Mouse (Mus musculus): ENCODE measurements at regions not wholly inside any gene's neighbourhood (a gene's known extent, or its start where the extent isn't known, plus 50 kb on each side); places are given as distances from the start of the nearest gene placed in this dataset.

- DNase-seq (ENCODE audit: low read depth, low spot score): no peak
Measured at GRCm38 (mm10) chr7:135986021-135986420, 269.9 kb upstream of the Mki67 start.

- no peak for DNase-seq (ENCODE audit: low read depth, low spot score)
Measured at GRCm38 (mm10) chr7:135990321-135990720, 274.2 kb upstream of the Mki67 start.

DNA sequence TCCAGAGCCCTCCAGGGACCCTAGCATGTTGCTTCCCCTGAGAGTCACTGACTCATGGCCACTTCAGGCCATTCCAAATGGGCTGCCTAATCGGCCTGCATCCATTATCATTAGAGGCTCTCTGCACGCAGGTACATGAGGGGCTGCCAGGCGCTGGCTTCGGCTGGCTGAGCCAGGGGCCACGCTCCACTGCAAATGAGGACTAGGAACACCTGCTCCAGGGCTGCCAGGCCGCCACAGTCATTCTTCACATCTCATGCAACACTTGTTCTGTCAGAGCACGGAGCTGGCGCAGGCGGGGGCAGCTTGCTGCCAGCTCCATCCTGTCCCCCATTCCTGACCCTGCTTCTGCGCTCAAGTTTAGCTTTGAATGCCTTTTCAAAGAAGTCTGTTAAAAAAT, 280.7 kb upstream of the Mki67 start:
- no peak for DNase-seq (ENCODE audit: low read depth, low spot score)

GRCm38 (mm10) chr7:135997640-135998039, 281.5 kb upstream of the Mki67 start:
- DNase-seq (ENCODE audit: low read depth, low spot score): no peak

- no peak for DNase-seq (ENCODE audit: low read depth, low spot score)
Measured at GRCm38 (mm10) chr7:136002382-136002781, 286.2 kb upstream of the Mki67 start.

- DNase-seq (ENCODE audit: low read depth, low spot score): no peak
Measured at GRCm38 (mm10) chr7:136003291-136003690, 287.1 kb upstream of the Mki67 start.

- DNase-seq (ENCODE audit: low read depth, low spot score): no peak
Measured at GRCm38 (mm10) chr7:136007796-136008455, 291.8 kb upstream of the Mki67 start.

DNA sequence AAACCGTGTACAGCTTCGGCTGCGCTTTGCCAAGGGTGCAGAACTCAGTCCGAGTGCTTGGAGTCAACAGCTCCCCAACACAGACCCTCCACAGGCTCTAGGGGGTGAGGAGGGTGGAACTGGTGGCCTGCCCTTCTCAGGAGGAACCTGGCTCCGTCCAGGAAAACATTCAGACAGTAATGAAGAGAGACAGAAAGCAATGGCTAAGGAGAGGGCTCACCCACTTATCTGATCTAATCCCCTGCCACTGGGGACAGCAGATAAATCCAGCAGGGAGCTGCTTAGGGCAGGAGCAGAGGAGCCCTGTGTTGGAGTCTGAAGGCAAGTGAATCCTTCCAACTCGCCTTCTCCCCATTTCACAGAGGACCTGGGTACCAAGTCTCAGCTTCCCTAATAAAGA, 292.3 kb upstream of the Mki67 start:
- DNase-seq (ENCODE audit: low read depth, low spot score): no peak

DNA sequence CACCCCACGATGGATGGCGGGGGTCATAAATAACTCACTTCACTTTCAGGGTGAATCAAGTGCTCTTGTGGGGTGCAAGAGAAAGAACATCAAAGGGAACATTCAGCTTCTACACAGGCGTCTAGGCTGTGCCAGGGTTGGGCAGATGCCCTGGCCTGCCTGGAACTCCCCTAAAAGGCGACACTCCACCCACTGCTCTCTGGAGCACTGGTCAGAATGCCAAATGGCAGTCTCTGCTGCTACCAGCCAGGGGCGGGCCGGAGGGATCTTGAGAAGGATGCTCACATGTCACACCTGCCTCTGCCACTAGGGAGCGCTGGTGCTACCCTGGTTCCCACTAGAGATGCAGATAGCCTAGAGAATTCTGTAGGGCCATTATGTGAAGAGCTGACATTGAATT, 293.9 kb upstream of the Mki67 start:
- no peak for DNase-seq (ENCODE audit: low read depth, low spot score)

- DNase-seq (ENCODE audit: low read depth, low spot score): no peak
Measured at GRCm38 (mm10) chr7:136014706-136015105, 298.5 kb upstream of the Mki67 start.

GRCm38 (mm10) chr7:136016918-136017317, 300.8 kb upstream of the Mki67 start:
- no peak for DNase-seq (ENCODE audit: low read depth, low spot score)

GRCm38 (mm10) chr7:136020577-136020976, 304.4 kb upstream of the Mki67 start:
- DNase-seq (ENCODE audit: low read depth, low spot score): no peak

GRCm38 (mm10) chr7:136021071-136021470, 304.9 kb upstream of the Mki67 start:
- DNase-seq (ENCODE audit: low read depth, low spot score): no peak

DNA sequence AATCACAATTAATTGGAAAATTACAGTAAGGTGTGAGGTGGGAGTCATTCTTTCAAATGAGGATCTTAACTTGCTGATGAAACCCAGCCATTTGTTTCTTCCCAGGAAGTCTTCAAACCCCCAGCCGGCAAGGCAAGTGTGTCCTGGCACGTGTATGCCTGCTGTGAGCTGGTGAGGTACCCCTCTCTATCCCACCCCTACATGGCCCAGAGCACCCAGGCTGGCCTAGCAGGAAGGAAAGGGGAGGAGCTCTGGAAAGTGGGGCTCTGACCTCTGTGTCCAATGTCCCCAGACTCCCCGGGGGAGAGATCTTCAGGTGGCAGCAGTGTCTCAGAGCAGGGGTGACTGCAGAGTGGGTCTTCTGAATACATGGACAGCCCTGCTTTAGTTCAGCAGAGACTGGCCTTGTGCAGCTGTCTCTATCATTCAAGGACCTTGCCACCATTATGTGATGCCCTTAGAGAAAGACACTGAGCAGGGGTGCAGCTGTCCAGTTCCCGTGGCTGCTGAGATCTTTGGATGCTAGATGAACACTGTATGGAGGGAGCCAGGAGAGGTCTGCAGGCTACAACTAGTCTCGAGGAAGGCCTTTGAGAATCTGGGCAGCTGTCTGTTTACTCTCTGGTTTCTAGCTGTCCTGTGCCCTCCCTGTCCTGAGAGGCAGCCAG, 306.8 kb upstream of the Mki67 start:
- DNase-seq (ENCODE audit: low read depth, low spot score): no peak

DNA sequence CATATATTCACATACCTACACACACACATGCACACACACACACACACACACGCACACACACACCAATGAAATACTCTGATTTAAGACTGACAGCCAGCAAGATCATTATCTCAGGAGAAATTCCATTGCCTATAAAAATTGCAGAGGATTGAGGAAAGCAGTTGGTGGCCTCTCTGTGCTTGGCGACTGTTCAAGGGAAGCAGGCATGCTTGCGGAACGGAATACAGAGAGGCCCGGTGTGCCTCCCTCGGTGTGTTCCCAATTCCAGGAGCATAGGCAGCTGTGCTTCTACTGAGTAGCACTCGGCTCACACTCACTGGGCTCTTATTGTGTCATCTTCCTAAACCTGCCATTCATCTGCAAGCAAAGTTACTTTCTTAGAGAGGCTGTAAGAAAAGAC, 310.3 kb upstream of the Mki67 start:
- DNase-seq (ENCODE audit: low read depth, low spot score): no peak

DNA sequence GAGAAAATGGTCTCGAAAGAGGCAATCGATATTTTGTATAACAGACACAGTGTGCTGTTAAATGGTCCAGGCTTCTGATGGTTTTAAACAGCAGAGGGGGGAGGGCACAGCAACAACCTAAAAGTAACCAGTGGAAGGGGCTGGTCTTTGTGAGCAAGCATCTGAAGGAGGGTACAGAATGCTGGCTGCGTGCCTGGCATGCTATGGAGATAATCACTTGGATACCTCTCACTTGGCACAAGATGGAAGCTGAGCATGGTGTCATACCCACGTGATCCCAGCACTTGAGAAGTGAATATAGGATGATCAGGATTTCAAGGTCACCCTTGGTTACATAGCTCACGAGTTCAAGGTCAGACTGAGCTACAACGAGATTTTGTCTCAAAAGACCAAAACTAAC, 315.9 kb upstream of the Mki67 start:
- no peak for DNase-seq (ENCODE audit: low read depth, low spot score)

- DNase-seq (ENCODE audit: low read depth, low spot score): no peak
Measured at GRCm38 (mm10) chr7:136033536-136033935, 317.4 kb upstream of the Mki67 start.

GRCm38 (mm10) chr7:136035735-136036134, 319.6 kb upstream of the Mki67 start:
- no peak for DNase-seq (ENCODE audit: low read depth, low spot score)

DNA sequence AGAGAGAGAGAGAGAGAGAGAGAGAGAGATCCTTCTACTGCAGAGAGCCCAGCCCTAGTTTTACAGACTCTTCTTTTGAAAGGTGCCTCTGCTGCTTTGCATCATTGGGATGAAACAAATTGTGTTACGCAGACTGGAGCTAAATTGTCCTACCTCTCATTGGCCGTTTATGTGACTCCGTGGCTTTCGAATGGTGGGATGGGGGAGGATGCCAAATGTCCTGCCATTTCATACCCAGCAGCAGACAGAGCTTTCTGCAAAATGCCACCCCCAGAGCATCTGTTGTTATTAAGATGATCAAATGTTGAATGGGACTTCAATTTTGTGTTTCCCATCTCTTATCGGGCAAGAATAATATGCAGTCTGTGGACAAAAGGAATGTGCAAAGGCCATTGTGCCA, 321.9 kb upstream of the Mki67 start:
- no peak for DNase-seq (ENCODE audit: low read depth, low spot score)

DNA sequence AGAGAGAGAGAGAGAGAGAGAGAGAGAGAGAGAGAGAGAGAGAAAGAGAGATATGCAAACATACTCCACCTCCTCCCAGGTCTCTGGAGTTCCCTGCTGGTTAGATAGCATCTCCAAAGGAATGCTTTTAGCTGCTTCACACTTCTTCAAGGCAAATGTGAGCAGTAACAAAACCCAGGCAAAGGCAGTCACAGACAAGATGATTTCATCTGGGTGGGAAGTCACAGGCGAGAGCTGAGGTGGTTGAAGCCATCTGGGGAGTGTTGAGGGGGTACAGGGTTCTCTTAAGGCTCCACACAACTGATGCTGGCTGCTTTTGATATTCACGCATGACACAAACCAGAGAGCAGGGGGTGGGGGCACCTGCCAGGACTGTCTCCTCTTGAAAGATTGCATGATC, 322.7 kb upstream of the Mki67 start:
- no peak for DNase-seq (ENCODE audit: low read depth, low spot score)

GRCm38 (mm10) chr7:136041921-136042320, 325.8 kb upstream of the Mki67 start:
- no peak for DNase-seq (ENCODE audit: low read depth, low spot score)

- DNase-seq (ENCODE audit: low read depth, low spot score): peak; percentile 61
Measured at GRCm38 (mm10) chr7:136046645-136047363, 330.6 kb upstream of the Mki67 start.

DNA sequence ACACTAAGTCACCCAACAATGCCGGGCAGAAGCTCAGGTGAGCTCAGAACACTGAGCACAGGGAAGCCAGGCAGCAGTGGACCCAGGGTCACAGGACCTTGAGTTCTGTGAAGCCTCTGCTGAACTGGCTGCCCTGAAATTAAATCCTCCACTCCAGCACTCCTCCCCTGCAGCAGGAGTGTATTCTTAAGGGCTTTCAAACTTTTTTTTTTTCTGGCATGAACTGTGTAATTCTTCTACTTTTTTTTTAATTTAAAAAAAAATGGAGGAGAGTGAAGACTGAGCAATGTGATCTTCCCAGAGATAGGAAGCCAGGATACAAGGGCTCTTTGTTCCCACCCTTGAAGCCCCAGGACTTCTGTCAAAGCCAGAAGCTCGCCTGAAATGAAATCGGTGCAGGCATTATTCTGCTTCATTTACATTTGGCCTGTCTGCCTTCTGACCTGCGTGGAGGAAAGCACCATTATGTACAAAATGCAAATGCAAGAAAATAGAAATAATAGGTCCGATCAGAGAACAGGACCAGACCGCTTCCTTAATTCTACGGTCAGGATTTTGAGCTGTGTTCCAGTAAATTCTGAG, 331.3 kb upstream of the Mki67 start:
- DNase-seq (ENCODE audit: low read depth, low spot score): no peak
